Mouse (Mus musculus): ENCODE data around the gene Atp4a. TPM values are rescaled to one million over a fixed set of nuclear protein-coding genes. Genes with fewer than 3 reads are reported as not detected.

Gene Atp4a
- polyA plus RNA-seq (2012; rRNA removed) = 2.7 and 3.8 TPM in 2 replicates

- Histone ChIP-seq H3K27ac (ENCODE audit: control insufficient read depth, insufficient read depth, low read length) (no peak within 1 kb of the TSS), H3K4me1 (replicated peaks; ENCODE audit: control insufficient read depth, insufficient read depth, low read length) (peaks cover 3% of the 10 kb centered on the region), H3K27me3 (ENCODE audit: control insufficient read depth, insufficient read depth, low read length) (no peaks in the 10 kb centered on the region; the same call in 1 of the 2 replicates), H3K36me3 (ENCODE audit: control insufficient read depth, insufficient read depth, low read length) (no peaks in the 10 kb centered on the region), H3K4me3 (ENCODE audit: control insufficient read depth, insufficient read depth, low read length) (no peak within 1 kb of the TSS)
- TF ChIP-seq POLR2A (IDR thresholded peaks at IDR 0.05; ENCODE audit: control insufficient read depth, extremely low read depth, insufficient read depth, low read length, poor library complexity) = no peak
- no peak for TF ChIP-seq CTCF (IDR thresholded peaks at IDR 0.05; ENCODE audit: borderline replicate concordance, control insufficient read depth, extremely low read depth, insufficient read depth, low read length, poor library complexity)
- 83% methylated on average over 3 of the region's 3 CpGs for WGBS
- DNase-seq = no peak
Observed at GRCm38 (mm10) chr7:30711942-30712341, at the start of gene Atp4a. TSS of gene Atp4a (plus strand) at chr7:30712209.

- under 1% methylated on average over 34 of the region's 34 CpGs for WGBS
- no peaks in the 10 kb centered on the region; the same call in 1 of the 2 replicates for H3K36me3 ChIP-seq (ENCODE audit: control insufficient read depth, insufficient read depth, low read length)
- TF ChIP-seq POLR2A (IDR thresholded peaks at IDR 0.05; ENCODE audit: control insufficient read depth, extremely low read depth, insufficient read depth, low read length, poor library complexity) = 0 out of 2 replicates have a peak, but pooled peaks have one; percentile 42
- 0 out of 2 replicates have a peak, but pooled peaks have one; percentile 15 for TF ChIP-seq CTCF (IDR thresholded peaks at IDR 0.05; ENCODE audit: borderline replicate concordance, control insufficient read depth, extremely low read depth, insufficient read depth, low read length, poor library complexity)
- peak; percentile 88 for DNase-seq
- peaks cover 6% of the 10 kb centered on the region for H3K4me1 ChIP-seq (replicated peaks; ENCODE audit: control insufficient read depth, insufficient read depth, low read length)
- no peak within 1 kb of the TSS for H3K27ac ChIP-seq (ENCODE audit: control insufficient read depth, insufficient read depth, low read length)
- H3K4me3 ChIP-seq (ENCODE audit: control insufficient read depth, insufficient read depth, low read length) = peak within 1 kb of the TSS; percentile 73
- no peaks in the 10 kb centered on the region for H3K27me3 ChIP-seq (ENCODE audit: control insufficient read depth, insufficient read depth, low read length)
Observed at GRCm38 (mm10) chr7:30664529-30665200, 47.3 kb upstream of the Atp4a start, which contains the start of gene Haus5. TSS of gene Haus5 (minus strand) at chr7:30664994.

GRCm38 (mm10) chr7:30665321-30665720 is 46.7 kb upstream of the Atp4a start:
- Histone ChIP-seq H3K4me3 (ENCODE audit: control insufficient read depth, insufficient read depth, low read length) (peak overlapping the region; percentile 73), H3K27me3 (ENCODE audit: control insufficient read depth, insufficient read depth, low read length) (no peaks in the 10 kb centered on the region), H3K4me1 (replicated peaks; ENCODE audit: control insufficient read depth, insufficient read depth, low read length) (peaks cover 6% of the 10 kb centered on the region), H3K36me3 (ENCODE audit: control insufficient read depth, insufficient read depth, low read length) (no peaks in the 10 kb centered on the region), H3K27ac (ENCODE audit: control insufficient read depth, insufficient read depth, low read length) (no peak overlapping the region)
- 11% methylated on average over 11 of the region's 11 CpGs for WGBS
- TF ChIP-seq CTCF (IDR thresholded peaks at IDR 0.05; ENCODE audit: borderline replicate concordance, control insufficient read depth, extremely low read depth, insufficient read depth, low read length, poor library complexity) (no peak), POLR2A (IDR thresholded peaks at IDR 0.05; ENCODE audit: control insufficient read depth, extremely low read depth, insufficient read depth, low read length, poor library complexity) (no peak)
- DNase-seq = no peak

- H3K4me1 ChIP-seq (replicated peaks; ENCODE audit: control insufficient read depth, insufficient read depth, low read length) = peaks cover 6% of the 10 kb centered on the region
- WGBS = 42% methylated on average over 3 of the region's 3 CpGs
- H3K36me3 ChIP-seq (ENCODE audit: control insufficient read depth, insufficient read depth, low read length) = no peaks in the 10 kb centered on the region
- DNase-seq = no peak
- H3K27ac ChIP-seq (ENCODE audit: control insufficient read depth, insufficient read depth, low read length) = no peak overlapping the region
- H3K27me3 ChIP-seq (ENCODE audit: control insufficient read depth, insufficient read depth, low read length) = no peaks in the 10 kb centered on the region
- TF ChIP-seq CTCF (IDR thresholded peaks at IDR 0.05; ENCODE audit: borderline replicate concordance, control insufficient read depth, extremely low read depth, insufficient read depth, low read length, poor library complexity) (no peak), POLR2A (IDR thresholded peaks at IDR 0.05; ENCODE audit: control insufficient read depth, extremely low read depth, insufficient read depth, low read length, poor library complexity) (no peak)
- H3K4me3 ChIP-seq (ENCODE audit: control insufficient read depth, insufficient read depth, low read length) = no peak overlapping the region
Observed at GRCm38 (mm10) chr7:30669229-30669628, 42.8 kb upstream of the Atp4a start.

- no peak for DNase-seq
- TF ChIP-seq POLR2A (IDR thresholded peaks at IDR 0.05; ENCODE audit: control insufficient read depth, extremely low read depth, insufficient read depth, low read length, poor library complexity) (no peak), CTCF (IDR thresholded peaks at IDR 0.05; ENCODE audit: borderline replicate concordance, control insufficient read depth, extremely low read depth, insufficient read depth, low read length, poor library complexity) (no peak)
- 77% methylated on average over 9 of the region's 9 CpGs for WGBS
Observed at GRCm38 (mm10) chr7:30671480-30671879, 40.5 kb upstream of the Atp4a start, which contains the start of gene Pmis2. TSS of gene Pmis2 (minus strand) at chr7:30671605.

GRCm38 (mm10) chr7:30678263-30678975 is 33.6 kb upstream of the Atp4a start:
- Histone ChIP-seq H3K36me3 (ENCODE audit: control insufficient read depth, insufficient read depth, low read length) (no peaks in the 10 kb centered on the region), H3K4me1 (replicated peaks; ENCODE audit: control insufficient read depth, insufficient read depth, low read length) (no peaks in the 10 kb centered on the region), H3K27me3 (ENCODE audit: control insufficient read depth, insufficient read depth, low read length) (no peaks in the 10 kb centered on the region), H3K27ac (ENCODE audit: control insufficient read depth, insufficient read depth, low read length) (no peak overlapping the region), H3K4me3 (ENCODE audit: control insufficient read depth, insufficient read depth, low read length) (no peak overlapping the region)
- no peak for TF ChIP-seq POLR2A (IDR thresholded peaks at IDR 0.05; ENCODE audit: control insufficient read depth, extremely low read depth, insufficient read depth, low read length, poor library complexity)
- TF ChIP-seq CTCF (IDR thresholded peaks at IDR 0.05; ENCODE audit: borderline replicate concordance, control insufficient read depth, extremely low read depth, insufficient read depth, low read length, poor library complexity) = no peak
- WGBS = 88% methylated on average over 5 of the region's 5 CpGs
- no peak for DNase-seq

More at GRCm38 (mm10) chr7:30671480-30671879, 40.5 kb upstream of the Atp4a start, which contains the start of gene Pmis2:
- no peak within 1 kb of the TSS for H3K4me3 ChIP-seq (ENCODE audit: control insufficient read depth, insufficient read depth, low read length)
- H3K36me3 ChIP-seq (ENCODE audit: control insufficient read depth, insufficient read depth, low read length) = no peaks in the 10 kb centered on the region
- H3K27ac ChIP-seq (ENCODE audit: control insufficient read depth, insufficient read depth, low read length) = no peak within 1 kb of the TSS
- no peaks in the 10 kb centered on the region for H3K4me1 ChIP-seq (replicated peaks; ENCODE audit: control insufficient read depth, insufficient read depth, low read length)
- no peaks in the 10 kb centered on the region for H3K27me3 ChIP-seq (ENCODE audit: control insufficient read depth, insufficient read depth, low read length)
